9 mouse cellular contexts compared by ENCODE assay signal in genomic region chr5:5663655-5664370, GRCm38 (mm10). TPM values are rescaled to one million over a fixed set of nuclear protein-coding genes. Genes with fewer than 3 reads are reported as not detected.
DNase-seq lines count a peak whose midpoint lies in the region; ATAC-seq and TF ChIP-seq lines count a peak whose summit lies in the region.
"Had no signal": no experiment of that assay in that cellular context is flagged by ENCODE, and none has a peak within 500 bp of the region (broad histone marks: within the 10 kb centered on the region; RNA-seq: fewer than 3 reads in every experiment).

Cfap69 (minus strand) TSS chr5:5664239.

- H3K9me3 ChIP-seq in hindbrain, embryonic 11.5 days (ENCODE audit: control insufficient read depth, low read length): no peaks in the 10 kb centered on the region
- H3K9me3 ChIP-seq in lung, embryonic 14.5 days (ENCODE audit: low read depth, low read length): no peaks in the 10 kb centered on the region

- peak within 1 kb of the TSS; percentile 48 for H3K9ac ChIP-seq in hindbrain, embryonic 11.5 days (ENCODE audit: low read depth, low read length)
- H3K9ac ChIP-seq in lung, embryonic 14.5 days: peak within 1 kb of the TSS; percentile 57

- no peaks in the 10 kb centered on the region for H3K36me3 ChIP-seq in hindbrain, embryonic 11.5 days (ENCODE audit: control insufficient read depth, insufficient read depth, low read length)
- H3K36me3 ChIP-seq in lung, embryonic 14.5 days (ENCODE audit: insufficient read depth): no peaks in the 10 kb centered on the region

- DNase-seq in ZHBTc4 (ENCODE audit: low read depth, low spot score): peak; percentile 92
- DNase-seq in cerebellum, adult 9-11 months: peak; percentile 84
- DNase-seq in frontal cortex, postnatal 14 days (ENCODE audit: low spot score in 2 of 2): peak; percentile 76 to 83
- peak; percentile 95 for DNase-seq in hindbrain, embryonic 11.5 days (ENCODE audit: low spot score)
- DNase-seq in layer of hippocampus, adult 9-11 months: peak; percentile 83
- peak; percentile 95 for DNase-seq in lung, embryonic 14.5 days
- DNase-seq in retina, adult 2 months (ENCODE audit: low read depth, low spot score): peak; percentile 63

- H3K27ac ChIP-seq in hindbrain, embryonic 11.5 days (ENCODE audit: low read depth, low read length): no peak within 1 kb of the TSS
- H3K27ac ChIP-seq in lung, embryonic 14.5 days (ENCODE audit: low read depth): no peak within 1 kb of the TSS
- H3K27ac ChIP-seq: macrophage had no signal

- no peaks in the 10 kb centered on the region for H3K27me3 ChIP-seq in hindbrain, embryonic 11.5 days (ENCODE audit: control insufficient read depth, insufficient read depth, low read length)
- no peaks in the 10 kb centered on the region for H3K27me3 ChIP-seq in lung, embryonic 14.5 days (ENCODE audit: insufficient read depth, low read length)

- no peak for TF ChIP-seq CTCF in lung, embryonic 14.5 days (IDR thresholded peaks at IDR 0.05; ENCODE audit: low read depth)

- under 1% methylated on average over 46 of the region's 48 CpGs for WGBS in hindbrain, embryonic 11.5 days
- WGBS in lung, embryonic 14.5 days: under 1% methylated on average over 48 of the region's 48 CpGs

- H3K4me3 ChIP-seq in hindbrain, embryonic 11.5 days (ENCODE audit: low read depth, low read length): peak within 1 kb of the TSS; percentile 69
- H3K4me3 ChIP-seq in lung, embryonic 14.5 days (ENCODE audit: low read depth, low read length): peak within 1 kb of the TSS; percentile 67

- peak; percentile 98 for ATAC-seq in hindbrain, embryonic 11.5 days (ENCODE audit: low FRiP score)
- ATAC-seq in lung, embryonic 14.5 days (ENCODE audit: insufficient read depth): peak; percentile 98
- no peak for ATAC-seq in monocyte, adult 5-6 weeks (replicated peaks; ENCODE audit: insufficient number of reproducible peaks, low FRiP score, low TSS enrichment, poor library complexity, severe bottlenecking)

- H3K4me1 ChIP-seq in hindbrain, embryonic 11.5 days (replicated peaks; ENCODE audit: control insufficient read depth, insufficient read depth, low read length): no peaks in the 10 kb centered on the region
- H3K4me1 ChIP-seq in lung, embryonic 14.5 days (ENCODE audit: insufficient read depth): no peaks in the 10 kb centered on the region

- H3K4me2 ChIP-seq in hindbrain, embryonic 11.5 days (replicated peaks; ENCODE audit: low read depth, low read length): peak within 1 kb of the TSS; percentile 92
- H3K4me2 ChIP-seq in lung, embryonic 14.5 days: peak within 1 kb of the TSS; percentile 99

RNA-seq across cellular contexts. Expression of gene Cfap69, which starts in this region (rescaled TPM):
- 8.0 and 9.6 TPM in 2 replicates for polyA plus RNA-seq in hindbrain, embryonic 11.5 days (2014; fragmentation: Nextera tagmentation; extraction: Ambion mirVana)
- polyA plus RNA-seq in lung, embryonic 14.5 days (2014; fragmentation: Nextera tagmentation; extraction: Ambion mirVana): 3.1 and 4.3 TPM in 2 replicates
- total RNA-seq in monocyte, adult 5-6 weeks (2017): 3.4 to 3.6 TPM in 2 of 3 replicates, not detected in the other
- polyA plus RNA-seq: macrophage had no signal
